Mouse (Mus musculus) liver, postnatal 0 days (tissue): ENCODE results near the gene Lrmda. TPM values are rescaled to one million over a fixed set of nuclear protein-coding genes. Genes with fewer than 3 reads are reported as not detected.

Experiments
- ATAC-seq: fragments of 200-750 bp; cut with Nextera tagmentation; 2 replicates; pipeline ENCODE4 v1.8.0; 2017; ENCODE audit warnings: mild to moderate bottlenecking, moderate library complexity
- DNase-seq: peaks from one replicate; pipeline ENCODE4 v3.0.0-alpha.2; 2016
- H3K27ac ChIP-seq: fragments of 300-500 bp; sonication (generic); 2 replicates; pipeline ENCODE4 v1.5.1; 2014; ENCODE audit warnings: antibody characterized with exemption, moderate library complexity, mild to moderate bottlenecking, low read depth
- H3K27me3 ChIP-seq: fragments of 300-500 bp; sonication (generic); 2 replicates; pipeline ENCODE4 v1.6.1; 2014; ENCODE audit warnings: low read length, control low read depth, mixed read lengths; ENCODE audit not compliant: insufficient read depth
- H3K36me3 ChIP-seq: fragments of 300-500 bp; sonication (generic); replicated peaks from 2 replicates; pipeline ENCODE4 v1.6.1; 2014; ENCODE audit warnings: mild to moderate bottlenecking, control low read depth, low read length, moderate library complexity, mixed read lengths; ENCODE audit not compliant: insufficient read depth
- H3K4me1 ChIP-seq: fragments of 300-500 bp; sonication (generic); 2 replicates; pipeline ENCODE4 v1.6.1; 2014; ENCODE audit warnings: antibody characterized with exemption, mild to moderate bottlenecking, control low read depth; ENCODE audit not compliant: insufficient read depth
- H3K4me2 ChIP-seq: fragments of 300-500 bp; sonication (generic); 2 replicates; pipeline ENCODE4 v1.6.1; 2014; ENCODE audit warnings: low read depth, mild to moderate bottlenecking, low read length, moderate library complexity, mixed read lengths
- H3K4me3 ChIP-seq: fragments of 300-500 bp; sonication (generic); 2 replicates; pipeline ENCODE4 v1.5.1; 2014; ENCODE audit warnings: low read depth, low read length
- H3K9ac ChIP-seq: fragments of 300-500 bp; sonication (generic); replicated peaks from 2 replicates; pipeline ENCODE4 v1.6.1; 2014; ENCODE audit warnings: mild to moderate bottlenecking, moderate library complexity
- H3K9me3 ChIP-seq: fragments of 300-500 bp; sonication (generic); 2 replicates; pipeline ENCODE4 v1.6.1; 2016; ENCODE audit warnings: mild to moderate bottlenecking, control low read depth, low read length, mixed read lengths
- CTCF ChIP-seq: sonication (generic); IDR thresholded peaks from 2 replicates; pipeline ENCODE4 v1.5.1; 2016; ENCODE audit warnings: antibody characterized with exemption, low read depth
- EP300 ChIP-seq: IDR thresholded peaks from 2 replicates; pipeline ENCODE4 v1.6.1; 2016; ENCODE audit warnings: antibody characterized with exemption, low read depth, mild to moderate bottlenecking
- WGBS: fragments of 180-500 bp; shearing (Covaris S2); extraction: QIAGEN DNeasy Blood & Tissue Kit; methylation state at CpG from one replicate; pipeline ENCODE4 v1.1.7; 2014; ENCODE audit not compliant: insufficient replicate concordance; 5-methylcytosine and 5-hydroxymethylcytosine counted together
- polyA plus RNA-seq: library from polyadenylated mRNA; unstranded; fragments of >200 nt; fragmentation: Nextera tagmentation; extraction: Ambion mirVana; gene quantifications from 2 replicates; pipeline ENCODE4 v1.2.1, GENCODE M21; 2015

Gene Lrmda
- polyA plus RNA-seq, 1 experiment from 2014 or later, result 0.28 TPM

GRCm38 (mm10) chr14:22308059-22308458 lies 288.5 kb downstream of the Lrmda start:
- Histone ChIP-seq H3K9me3 (no peaks in the 10 kb centered on the region), H3K4me2 (no peak overlapping the region), H3K27me3 (no peaks in the 10 kb centered on the region), H3K4me1 (no peaks in the 10 kb centered on the region), H3K27ac (no peak overlapping the region), H3K9ac (no peak overlapping the region), H3K36me3 (no peaks in the 10 kb centered on the region), H3K4me3 (no peak overlapping the region)
- TF ChIP-seq EP300 (no peak), CTCF (no peak)
- 28% methylated on average over 6 of the region's 6 CpGs for WGBS
- DNase-seq (no peak), ATAC-seq (no peak)

- H3K9ac ChIP-seq, result no peak overlapping the region
- no peak for ATAC-seq
- H3K4me1 ChIP-seq, result no peaks in the 10 kb centered on the region
- DNase-seq, result no peak
- H3K4me2 ChIP-seq, result no peak overlapping the region
- TF ChIP-seq EP300 (no peak), CTCF (no peak)
- H3K27ac ChIP-seq, result no peak overlapping the region
- H3K4me3 ChIP-seq, result no peak overlapping the region
- 74% methylated on average over 1 of the region's 1 CpGs for WGBS
- no peaks in the 10 kb centered on the region for H3K9me3 ChIP-seq
- no peaks in the 10 kb centered on the region for H3K36me3 ChIP-seq
- no peaks in the 10 kb centered on the region for H3K27me3 ChIP-seq
Measured at GRCm38 (mm10) chr14:22323058-22323457, 303.5 kb downstream of the Lrmda start.

GRCm38 (mm10) chr14:22323530-22324292 lies 304.2 kb downstream of the Lrmda start:
- TF ChIP-seq EP300 (no peak), CTCF (no peak)
- Histone ChIP-seq H3K27me3 (no peaks in the 10 kb centered on the region), H3K4me1 (no peaks in the 10 kb centered on the region), H3K9ac (no peak overlapping the region), H3K4me3 (no peak overlapping the region), H3K36me3 (no peaks in the 10 kb centered on the region), H3K9me3 (no peaks in the 10 kb centered on the region), H3K27ac (no peak overlapping the region), H3K4me2 (no peak overlapping the region)
- DNase-seq, result no peak
- WGBS, result 87% methylated on average over 7 of the region's 7 CpGs
- ATAC-seq, result no peak

- DNase-seq, result no peak
- WGBS, result 65% methylated on average over 11 of the region's 11 CpGs
- TF ChIP-seq CTCF, result no peak
- TF ChIP-seq EP300, result no peak
- H3K4me1 ChIP-seq, result no peaks in the 10 kb centered on the region
- no peaks in the 10 kb centered on the region for H3K36me3 ChIP-seq
- H3K4me3 ChIP-seq, result no peak overlapping the region
- no peak overlapping the region for H3K27ac ChIP-seq
- no peak overlapping the region for H3K9ac ChIP-seq
- H3K27me3 ChIP-seq, result no peaks in the 10 kb centered on the region
- ATAC-seq, result no peak
- no peak overlapping the region for H3K4me2 ChIP-seq
- no peaks in the 10 kb centered on the region for H3K9me3 ChIP-seq
Measured at GRCm38 (mm10) chr14:22326218-22326964, 306.9 kb downstream of the Lrmda start.

GRCm38 (mm10) chr14:22329191-22329590 lies 309.7 kb downstream of the Lrmda start:
- no peak for TF ChIP-seq CTCF
- TF ChIP-seq EP300, result no peak
- no peaks in the 10 kb centered on the region for H3K27me3 ChIP-seq
- H3K9me3 ChIP-seq, result no peaks in the 10 kb centered on the region
- H3K4me2 ChIP-seq, result no peak overlapping the region
- no peak for ATAC-seq
- H3K27ac ChIP-seq, result no peak overlapping the region
- no peak overlapping the region for H3K4me3 ChIP-seq
- no peaks in the 10 kb centered on the region for H3K36me3 ChIP-seq
- DNase-seq, result no peak
- no peaks in the 10 kb centered on the region for H3K4me1 ChIP-seq
- no peak overlapping the region for H3K9ac ChIP-seq
- WGBS, result 88% methylated on average over 3 of the region's 3 CpGs

DNA sequence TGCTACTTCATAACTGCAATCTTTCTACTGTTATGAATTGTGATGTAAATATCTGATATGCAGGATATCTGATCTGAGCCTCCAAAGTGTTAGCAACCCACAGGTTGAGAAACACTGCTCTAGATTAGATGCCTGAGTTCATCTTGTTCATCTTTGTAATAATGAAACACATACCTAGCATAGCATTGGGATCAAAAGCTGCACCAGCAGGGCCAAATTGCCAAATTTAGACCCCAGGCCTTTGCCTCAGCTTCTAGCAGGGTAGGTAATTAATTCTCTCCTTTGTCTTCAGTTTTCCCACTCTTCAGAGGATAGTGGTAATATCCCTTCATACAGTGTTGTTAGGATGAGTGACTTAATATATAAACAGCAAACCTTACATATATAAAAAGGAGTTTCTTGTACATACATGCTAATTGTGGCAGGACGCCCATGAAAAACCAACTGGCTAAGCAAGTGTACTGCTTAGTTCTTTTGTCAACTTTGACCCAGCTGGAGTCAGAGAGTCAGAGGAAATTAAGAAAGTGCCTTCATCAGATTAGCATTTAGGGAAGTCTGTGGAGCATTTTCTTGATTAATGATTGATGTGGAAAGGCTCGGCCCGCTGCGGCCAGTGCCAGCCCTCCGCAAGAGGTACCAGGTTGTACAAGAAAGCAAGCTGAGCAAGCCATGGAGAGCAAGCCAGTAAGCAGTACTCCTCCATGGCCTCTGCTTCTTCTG lies 315.7 kb downstream of the Lrmda start:
- no peak overlapping the region for H3K4me3 ChIP-seq
- H3K4me1 ChIP-seq, result no peaks in the 10 kb centered on the region
- 80% methylated on average over 5 of the region's 5 CpGs for WGBS
- no peaks in the 10 kb centered on the region for H3K9me3 ChIP-seq
- DNase-seq (no peak), ATAC-seq (no peak)
- H3K4me2 ChIP-seq, result no peak overlapping the region
- H3K9ac ChIP-seq, result no peak overlapping the region
- H3K36me3 ChIP-seq, result no peaks in the 10 kb centered on the region
- no peak overlapping the region for H3K27ac ChIP-seq
- no peaks in the 10 kb centered on the region for H3K27me3 ChIP-seq
- no peak for TF ChIP-seq CTCF
